Mouse (Mus musculus): ENCODE data around the gene Cpm. TPM values are rescaled to one million over a fixed set of nuclear protein-coding genes. Genes with fewer than 3 reads are reported as not detected.
"Not testable (repeated sequence)": the region's sequence is repeated elsewhere in the genome, so short reads cannot be mapped to it uniquely, and the experiment has no call there.

Cpm gene
- polyA plus RNA-seq, 1 experiment, result 0.07 TPM

GRCm38 (mm10) chr10:117585600-117586299, 43.5 kb upstream of the Cpm start:
- H3ac ChIP-seq (ENCODE audit: control insufficient read depth, insufficient read length), result no peak overlapping the region
- no peak for TF ChIP-seq E2F4 (IDR thresholded peaks at IDR 0.05; ENCODE audit: insufficient read depth)
- no peak for TF ChIP-seq CEBPB (IDR thresholded peaks at IDR 0.05; ENCODE audit: insufficient read depth, poor library complexity, severe bottlenecking)
- no peak for TF ChIP-seq POLR2AphosphoS2 (IDR thresholded peaks at IDR 0.05; ENCODE audit: insufficient read length, low read depth)
- TF ChIP-seq POLR2A (IDR thresholded peaks at IDR 0.05; ENCODE audit: insufficient read length, low read depth), result no peak
- TF ChIP-seq SRF (IDR thresholded peaks at IDR 0.05; ENCODE audit: control insufficient read depth, insufficient read length, low read depth), result no peak
- no peak for TF ChIP-seq MYOD1 (IDR thresholded peaks at IDR 0.05; ENCODE audit: control insufficient read depth in 1 of 3, insufficient read length in 2 of 3, low read depth in 2 of 3)
- no peak for TF ChIP-seq REST (IDR thresholded peaks at IDR 0.05; ENCODE audit: insufficient read depth, insufficient read length)
- TF ChIP-seq TCF3 (IDR thresholded peaks at IDR 0.05; ENCODE audit: insufficient read length, low read depth), result no peak
- no peak for TF ChIP-seq MAX (IDR thresholded peaks at IDR 0.05; ENCODE audit: low read depth)
- no peak for TF ChIP-seq MYOG (IDR thresholded peaks at IDR 0.05; ENCODE audit: control insufficient read depth in 1 of 3, insufficient read depth in 1 of 3, insufficient read length in 2 of 3, low read depth in 2 of 3)
- no peak for TF ChIP-seq TCF12 (IDR thresholded peaks at IDR 0.05; ENCODE audit: insufficient read depth, poor library complexity, severe bottlenecking)
- TF ChIP-seq USF1 (IDR thresholded peaks at IDR 0.05; ENCODE audit: low read depth), result no peak
- no peaks in the 10 kb centered on the region for H3K27me3 ChIP-seq (ENCODE audit: control insufficient read depth, insufficient read depth, insufficient read length)
- H3K79me2 ChIP-seq (ENCODE audit: control insufficient read depth, insufficient read depth), result no peaks in the 10 kb centered on the region
- no peaks in the 10 kb centered on the region for H3K36me3 ChIP-seq (ENCODE audit: control insufficient read depth, insufficient read depth)
- no peak overlapping the region for H3K4me3 ChIP-seq
- no peak overlapping the region for H3K4me2 ChIP-seq (ENCODE audit: low read depth)

- Histone ChIP-seq H3K4me2 (ENCODE audit: low read depth) (no peak overlapping the region), H3K27me3 (ENCODE audit: control insufficient read depth, insufficient read depth, insufficient read length) (no peaks in the 10 kb centered on the region), H3K36me3 (ENCODE audit: control insufficient read depth, insufficient read depth) (no peaks in the 10 kb centered on the region), H3ac (ENCODE audit: control insufficient read depth, insufficient read length) (no peak overlapping the region), H3K79me2 (ENCODE audit: control insufficient read depth, insufficient read depth) (no peaks in the 10 kb centered on the region), H3K4me3 (no peak overlapping the region)
- no peak for TF ChIP-seq REST (IDR thresholded peaks at IDR 0.05; ENCODE audit: insufficient read depth, insufficient read length)
- TF ChIP-seq E2F4 (IDR thresholded peaks at IDR 0.05; ENCODE audit: insufficient read depth), result no peak
- TF ChIP-seq CEBPB (IDR thresholded peaks at IDR 0.05; ENCODE audit: insufficient read depth, poor library complexity, severe bottlenecking), result no peak
- no peak for TF ChIP-seq MAX (IDR thresholded peaks at IDR 0.05; ENCODE audit: low read depth)
- TF ChIP-seq MYOG (IDR thresholded peaks at IDR 0.05; ENCODE audit: control insufficient read depth in 1 of 3, insufficient read depth in 1 of 3, insufficient read length in 2 of 3, low read depth in 2 of 3), result no peak
- no peak for TF ChIP-seq TCF12 (IDR thresholded peaks at IDR 0.05; ENCODE audit: insufficient read depth, poor library complexity, severe bottlenecking)
Measured at GRCm38 (mm10) chr10:117586859-117587258, 42.4 kb upstream of the Cpm start.

DNA sequence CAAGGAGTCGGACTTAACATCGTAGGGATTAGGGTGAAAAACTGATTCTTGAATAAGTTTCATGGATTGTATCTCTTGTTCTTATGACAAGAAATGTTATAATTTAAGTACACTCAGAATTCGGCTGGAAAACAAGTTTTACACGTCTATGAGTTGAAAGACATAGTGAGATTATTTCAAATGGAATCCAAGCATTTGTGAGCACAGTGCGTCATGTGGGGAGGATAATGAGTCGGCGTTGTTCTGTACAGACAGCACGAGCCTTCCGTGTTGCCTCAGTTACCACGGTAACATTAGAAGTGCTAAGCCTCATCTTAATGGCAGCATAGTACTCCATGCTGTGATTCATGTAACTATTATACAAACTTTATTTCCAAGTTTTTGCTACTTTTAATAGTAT, 42.0 kb upstream of the Cpm start:
- no peaks in the 10 kb centered on the region for H3K79me2 ChIP-seq (ENCODE audit: control insufficient read depth, insufficient read depth)
- H3K27me3 ChIP-seq (ENCODE audit: control insufficient read depth, insufficient read depth, insufficient read length), result no peaks in the 10 kb centered on the region
- no peak overlapping the region for H3ac ChIP-seq (ENCODE audit: control insufficient read depth, insufficient read length)
- H3K36me3 ChIP-seq (ENCODE audit: control insufficient read depth, insufficient read depth), result no peaks in the 10 kb centered on the region
- TF ChIP-seq REST (IDR thresholded peaks at IDR 0.05; ENCODE audit: insufficient read depth, insufficient read length) (no peak), TCF12 (IDR thresholded peaks at IDR 0.05; ENCODE audit: insufficient read depth, poor library complexity, severe bottlenecking) (no peak), MAX (IDR thresholded peaks at IDR 0.05; ENCODE audit: low read depth) (no peak), TCF3 (IDR thresholded peaks at IDR 0.05; ENCODE audit: insufficient read length, low read depth) (no peak), MYOG (IDR thresholded peaks at IDR 0.05; ENCODE audit: control insufficient read depth in 1 of 3, insufficient read depth in 1 of 3, insufficient read length in 2 of 3, low read depth in 2 of 3) (no peak), POLR2A (IDR thresholded peaks at IDR 0.05; ENCODE audit: insufficient read length, low read depth) (no peak), USF1 (IDR thresholded peaks at IDR 0.05; ENCODE audit: low read depth) (no peak), E2F4 (IDR thresholded peaks at IDR 0.05; ENCODE audit: insufficient read depth) (no peak), POLR2AphosphoS2 (IDR thresholded peaks at IDR 0.05; ENCODE audit: insufficient read length, low read depth) (no peak), CEBPB (IDR thresholded peaks at IDR 0.05; ENCODE audit: insufficient read depth, poor library complexity, severe bottlenecking) (no peak), SRF (IDR thresholded peaks at IDR 0.05; ENCODE audit: control insufficient read depth, insufficient read length, low read depth) (no peak), MYOD1 (IDR thresholded peaks at IDR 0.05; ENCODE audit: control insufficient read depth in 1 of 3, insufficient read length in 2 of 3, low read depth in 2 of 3) (no peak)
- H3K4me2 ChIP-seq (ENCODE audit: low read depth), result no peak overlapping the region
- no peak overlapping the region for H3K4me3 ChIP-seq

DNA sequence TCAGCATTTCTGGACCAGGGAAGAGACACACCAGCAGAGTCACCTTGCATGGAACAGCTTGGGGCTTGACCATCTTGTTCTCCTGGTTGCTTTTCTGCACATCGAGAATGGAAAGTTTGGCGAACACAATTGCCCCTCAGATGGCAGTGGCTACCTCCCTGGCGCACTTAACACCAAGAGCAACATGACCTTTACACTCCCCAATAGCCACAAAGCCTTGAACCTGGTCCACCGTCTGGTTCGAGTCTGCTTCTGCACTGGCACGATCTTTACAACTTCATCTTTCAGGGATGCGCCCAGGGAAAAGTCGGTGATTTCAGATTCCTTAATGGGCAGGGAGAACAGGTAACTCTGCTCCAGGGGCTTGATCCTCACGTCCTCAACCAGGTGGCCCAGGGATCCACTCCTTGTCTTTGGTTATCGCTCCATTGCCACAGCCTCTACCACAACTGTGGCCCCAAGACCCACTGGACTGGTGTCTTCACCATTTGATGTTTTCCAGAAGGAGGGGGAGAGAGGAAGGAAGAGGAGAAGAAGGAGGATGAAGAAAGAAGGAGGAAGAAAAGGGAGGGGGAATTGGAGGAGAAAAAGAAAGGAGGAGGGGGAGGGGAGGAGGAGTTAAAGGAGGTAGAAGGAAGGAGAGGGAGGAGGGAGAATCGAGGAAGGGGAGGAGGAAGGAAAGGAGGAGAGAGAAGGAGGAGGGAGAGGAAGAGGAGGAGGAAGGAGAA, 40.7 kb upstream of the Cpm start:
- not testable (repeated sequence) for H3ac ChIP-seq (ENCODE audit: control insufficient read depth, insufficient read length); H3K4me3 ChIP-seq; H3K4me2 ChIP-seq (ENCODE audit: low read depth); H3K36me3 ChIP-seq (ENCODE audit: control insufficient read depth, insufficient read depth); H3K27me3 ChIP-seq (ENCODE audit: control insufficient read depth, insufficient read depth, insufficient read length); H3K79me2 ChIP-seq (ENCODE audit: control insufficient read depth, insufficient read depth)
